Mouse (Mus musculus) embryonic facial prominence, embryonic 11.5 days (tissue): Measurements from ENCODE around the gene Trpm4. TPM values are rescaled to one million over a fixed set of nuclear protein-coding genes. Genes with fewer than 3 reads are reported as not detected.
A peak's percentile ranks its signal among the peaks of the same experiment; 100 is the strongest.

ENCODE experiments used
- ATAC-seq: fragments of 200-750 bp; cut with Nextera tagmentation; replicated peaks from 2 replicates; pipeline ENCODE4 v1.8.0; 2017; ENCODE audit warnings: low read depth; ENCODE audit not compliant: insufficient number of reproducible peaks, low FRiP score, low TSS enrichment
- DNase-seq: peaks from one replicate; pipeline ENCODE4 v3.0.0-alpha.2; 2015; ENCODE audit warnings: low spot score
- H3K27ac ChIP-seq: fragments of 300-500 bp; sonication (generic); replicated peaks from 2 replicates; pipeline ENCODE4 v1.5.1; 2014; ENCODE audit warnings: mild to moderate bottlenecking, low read depth, low read length, control low read depth
- H3K27me3 ChIP-seq: fragments of 300-500 bp; sonication (generic); 2 replicates; pipeline ENCODE4 v1.6.1; 2014; ENCODE audit warnings: mild to moderate bottlenecking, low read length, moderate library complexity, mixed read lengths; ENCODE audit not compliant: control insufficient read depth, insufficient read depth
- H3K36me3 ChIP-seq: fragments of 300-500 bp; sonication (generic); replicated peaks from 2 replicates; pipeline ENCODE4 v1.6.1; 2014; ENCODE audit warnings: low read depth, mild to moderate bottlenecking, low read length, moderate library complexity, mixed read lengths; ENCODE audit not compliant: control insufficient read depth, insufficient read depth
- H3K4me1 ChIP-seq: fragments of 300-500 bp; sonication (generic); 2 replicates; pipeline ENCODE4 v1.6.1; 2014; ENCODE audit warnings: low read length, mixed read lengths; ENCODE audit not compliant: control insufficient read depth, insufficient read depth
- H3K4me2 ChIP-seq: fragments of 300-500 bp; sonication (generic); 2 replicates; pipeline ENCODE4 v1.6.1; 2014; ENCODE audit warnings: low read depth, mild to moderate bottlenecking, control low read depth, low read length, moderate library complexity
- H3K4me3 ChIP-seq: fragments of 300-500 bp; sonication (generic); 2 replicates; pipeline ENCODE4 v1.5.1; 2014; ENCODE audit warnings: low read depth, low read length, control low read depth
- H3K9ac ChIP-seq: fragments of 300-500 bp; sonication (generic); replicated peaks from 2 replicates; pipeline ENCODE4 v1.6.1; 2014; ENCODE audit warnings: mild to moderate bottlenecking, control low read depth, low read length
- H3K9me3 ChIP-seq: fragments of 300-500 bp; sonication (generic); replicated peaks from 2 replicates; pipeline ENCODE4 v1.6.1; 2016; ENCODE audit warnings: mild to moderate bottlenecking, low read length, inconsistent platforms, mixed read lengths; ENCODE audit not compliant: control insufficient read depth
- WGBS: fragments of 180-500 bp; shearing (Covaris S2); extraction: QIAGEN DNeasy Blood & Tissue Kit; methylation state at CpG from one replicate; pipeline ENCODE4 v1.1.7; 2014; 5-methylcytosine and 5-hydroxymethylcytosine counted together
- polyA plus RNA-seq: library from polyadenylated mRNA; unstranded; fragments of >200 nt; fragmentation: Nextera tagmentation; extraction: Ambion mirVana; gene quantifications from 2 replicates; pipeline ENCODE4 v1.2.1, GENCODE M21; 2014

Gene Trpm4
- polyA plus RNA-seq, 1 experiment from 2014 or later = 7.2 TPM

GRCm38 (mm10) chr7:45335056-45335455, 1.5 kb upstream of the Trpm4 start, which contains the start of gene Hrc:
TSS of gene Hrc (plus strand) at chr7:45335290.
- Histone ChIP-seq H3K4me2 (no peak within 1 kb of the TSS; the same call in 1 of the 2 replicates), H3K4me1 (peaks cover 2% of the 10 kb centered on the region), H3K27ac (no peak within 1 kb of the TSS), H3K36me3 (no peaks in the 10 kb centered on the region), H3K9ac (no peak within 1 kb of the TSS), H3K4me3 (no peak within 1 kb of the TSS), H3K27me3 (0 out of 2 replicates have a peak, but pooled peaks cover 3% of the 10 kb centered on the region), H3K9me3 (no peaks in the 10 kb centered on the region)
- WGBS = 24% methylated on average over 5 of the region's 5 CpGs
- DNase-seq (no peak), ATAC-seq (no peak)

DNA sequence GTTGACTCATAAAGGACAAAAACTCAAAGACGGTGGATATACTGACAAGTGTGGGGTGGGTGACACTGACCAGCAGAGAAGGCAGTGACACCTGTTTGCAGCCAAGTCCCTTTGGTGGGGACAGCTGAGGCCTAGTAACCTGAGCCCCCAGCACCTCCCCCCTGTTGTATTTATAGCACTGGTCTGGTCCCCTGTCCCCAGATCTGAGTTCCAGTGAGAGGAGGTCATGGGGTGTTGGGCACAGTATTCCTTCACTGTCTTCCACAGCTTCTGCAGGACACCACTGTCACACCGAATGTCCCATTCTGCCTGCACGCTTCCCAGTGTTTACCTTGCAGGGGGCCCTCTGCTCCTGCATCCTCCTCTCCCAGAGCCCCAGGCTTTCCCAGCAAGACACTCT, 1.0 kb upstream of the Trpm4 start:
- no peak overlapping the region for H3K9ac ChIP-seq
- H3K4me1 ChIP-seq = peaks cover 2% of the 10 kb centered on the region
- H3K4me2 ChIP-seq = no peak overlapping the region
- H3K27me3 ChIP-seq = 0 out of 2 replicates have a peak, but pooled peaks cover 3% of the 10 kb centered on the region
- no peak overlapping the region for H3K27ac ChIP-seq
- H3K4me3 ChIP-seq = no peak overlapping the region
- no peaks in the 10 kb centered on the region for H3K9me3 ChIP-seq
- H3K36me3 ChIP-seq = no peaks in the 10 kb centered on the region
- ATAC-seq = no peak
- DNase-seq = no peak
- 19% methylated on average over 3 of the region's 3 CpGs for WGBS

DNA sequence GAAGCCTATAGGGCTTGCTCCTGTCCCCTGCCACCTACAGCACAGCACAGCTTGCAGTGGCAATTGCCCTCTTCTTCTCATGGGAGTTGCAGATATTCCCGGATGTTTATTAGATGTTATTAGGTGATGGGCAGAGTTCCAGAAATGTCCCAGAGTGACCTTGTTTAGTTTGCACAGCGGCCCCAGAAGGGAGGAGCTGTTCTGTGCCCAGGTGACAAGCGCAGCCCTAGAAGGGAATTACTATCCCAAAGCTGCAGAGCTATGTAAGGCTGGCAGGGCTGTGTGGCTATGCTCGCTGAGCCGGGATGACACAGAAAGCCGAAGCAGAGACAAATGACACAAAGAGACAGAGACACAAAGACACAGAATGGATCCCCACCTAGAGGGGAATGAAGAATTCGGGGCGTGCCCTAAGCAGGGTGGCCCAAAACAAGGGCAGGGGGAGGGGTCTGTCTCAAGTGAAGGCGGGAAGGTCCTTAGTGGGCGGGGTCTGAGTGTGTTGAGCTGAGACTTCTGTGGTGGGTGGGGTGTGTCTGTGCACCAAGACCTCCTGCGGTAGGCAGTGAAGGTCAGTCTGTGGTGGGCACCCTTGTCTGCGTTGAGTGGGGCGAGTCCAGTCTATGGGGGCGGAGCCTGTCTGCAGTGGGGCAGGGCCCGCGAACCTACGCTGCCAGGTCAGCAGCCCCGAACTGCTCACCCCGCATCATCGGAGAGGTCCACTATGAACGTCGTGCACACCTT, 725 bp downstream of the Trpm4 start:
- WGBS = 2% methylated on average over 22 of the region's 22 CpGs
- H3K4me1 ChIP-seq = peaks cover 2% of the 10 kb centered on the region
- peak overlapping the region; percentile 72 for H3K9ac ChIP-seq
- H3K4me2 ChIP-seq = peak overlapping the region; percentile 91
- ATAC-seq (peak; percentile 76), DNase-seq (peak; percentile 79)
- peak overlapping the region; percentile 64 for H3K4me3 ChIP-seq
- H3K27ac ChIP-seq = 0 out of 2 replicates have a peak overlapping the region, but pooled peaks have one; percentile 35
- H3K9me3 ChIP-seq = no peaks in the 10 kb centered on the region
- 0 out of 2 replicates have a peak, but pooled peaks cover 3% of the 10 kb centered on the region for H3K27me3 ChIP-seq
- no peaks in the 10 kb centered on the region for H3K36me3 ChIP-seq

DNA sequence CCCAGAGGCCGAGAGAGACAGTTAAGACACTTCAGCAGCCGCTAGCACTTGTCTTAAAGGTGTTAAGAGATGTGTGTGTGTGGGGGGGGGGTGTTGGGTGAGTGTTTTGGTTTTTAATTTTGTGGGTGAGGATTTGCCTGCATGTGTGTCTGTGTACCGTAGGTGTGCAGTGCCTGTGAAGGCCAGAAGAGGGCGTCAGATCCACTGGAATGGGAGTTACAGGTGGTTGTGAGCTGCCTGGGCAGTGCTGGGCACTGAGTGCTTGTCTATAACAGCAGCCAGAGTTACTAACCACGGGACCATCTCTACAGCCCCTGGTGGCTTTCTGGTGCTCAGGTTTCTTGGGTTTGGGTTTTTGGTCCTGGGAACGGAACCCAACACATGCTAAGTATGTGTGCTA, 2.1 kb downstream of the Trpm4 start:
- DNase-seq (no peak), ATAC-seq (no peak)
- 84% methylated on average over 6 of the region's 6 CpGs for WGBS

DNA sequence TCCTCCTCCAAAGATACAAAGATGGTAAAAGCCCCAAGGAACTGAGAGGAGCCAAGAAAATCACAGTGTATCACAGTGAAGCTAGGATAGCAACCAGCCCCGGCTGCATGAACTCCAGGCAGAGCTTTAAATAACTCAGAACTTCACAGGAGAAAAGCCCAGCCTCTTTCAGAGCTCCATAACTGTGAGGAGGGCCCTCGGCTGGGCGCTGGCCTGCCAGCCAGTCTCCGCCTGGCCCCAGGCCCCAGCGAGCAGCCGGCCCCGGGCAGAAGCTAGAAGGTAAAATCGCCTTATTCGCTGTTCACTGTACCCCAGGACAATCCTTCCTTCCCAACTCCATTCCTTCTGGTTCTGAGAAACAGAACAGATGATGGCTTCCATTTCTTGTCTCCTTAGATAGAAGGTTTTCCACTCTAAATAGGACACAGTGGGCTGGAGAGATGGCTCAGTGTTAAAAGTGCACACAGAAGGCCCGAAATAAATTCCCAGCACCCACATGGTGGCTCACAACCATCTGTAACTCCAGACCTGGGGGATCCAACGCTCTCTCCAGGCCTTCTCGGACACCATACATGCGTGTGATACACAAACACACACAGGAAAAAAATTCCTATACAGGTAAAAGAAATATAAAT, 4.6 kb downstream of the Trpm4 start:
- H3K4me2 ChIP-seq = no peak overlapping the region
- H3K4me1 ChIP-seq = no peaks in the 10 kb centered on the region; the same call in 1 of the 2 replicates
- no peak overlapping the region for H3K9ac ChIP-seq
- no peaks in the 10 kb centered on the region for H3K36me3 ChIP-seq
- no peaks in the 10 kb centered on the region for H3K9me3 ChIP-seq
- DNase-seq = no peak
- no peaks in the 10 kb centered on the region for H3K27me3 ChIP-seq
- no peak for ATAC-seq
- no peak overlapping the region for H3K4me3 ChIP-seq
- WGBS = 77% methylated on average over 13 of the region's 13 CpGs
- no peak overlapping the region for H3K27ac ChIP-seq

More for the DNA sequence above, 2.1 kb downstream of the Trpm4 start:
- Histone ChIP-seq H3K4me3 (no peak overlapping the region), H3K9me3 (no peaks in the 10 kb centered on the region), H3K4me2 (no peak overlapping the region), H3K4me1 (peaks cover 2% of the 10 kb centered on the region), H3K27ac (no peak overlapping the region), H3K9ac (no peak overlapping the region), H3K36me3 (no peaks in the 10 kb centered on the region), H3K27me3 (no peaks in the 10 kb centered on the region)

- Histone ChIP-seq H3K4me1 (no peaks in the 10 kb centered on the region), H3K27me3 (no peaks in the 10 kb centered on the region)
Measured at GRCm38 (mm10) chr7:45325800-45326199, 7.8 kb downstream of the Trpm4 start.

GRCm38 (mm10) chr7:45323069-45323468, 10.5 kb downstream of the Trpm4 start:
- ATAC-seq (no peak), DNase-seq (no peak)
- Histone ChIP-seq H3K4me3 (no peak overlapping the region), H3K27me3 (no peaks in the 10 kb centered on the region), H3K9me3 (no peaks in the 10 kb centered on the region), H3K4me2 (no peak overlapping the region), H3K4me1 (no peaks in the 10 kb centered on the region), H3K27ac (no peak overlapping the region), H3K36me3 (no peaks in the 10 kb centered on the region), H3K9ac (no peak overlapping the region)
- WGBS = 86% methylated on average over 5 of the region's 5 CpGs

More at GRCm38 (mm10) chr7:45325800-45326199, 7.8 kb downstream of the Trpm4 start:
- H3K9me3 ChIP-seq = no peaks in the 10 kb centered on the region
- ATAC-seq (no peak), DNase-seq (no peak)
- H3K4me3 ChIP-seq = no peak overlapping the region
- no peak overlapping the region for H3K4me2 ChIP-seq
- no peak overlapping the region for H3K27ac ChIP-seq
- H3K36me3 ChIP-seq = no peaks in the 10 kb centered on the region
- H3K9ac ChIP-seq = no peak overlapping the region

DNA sequence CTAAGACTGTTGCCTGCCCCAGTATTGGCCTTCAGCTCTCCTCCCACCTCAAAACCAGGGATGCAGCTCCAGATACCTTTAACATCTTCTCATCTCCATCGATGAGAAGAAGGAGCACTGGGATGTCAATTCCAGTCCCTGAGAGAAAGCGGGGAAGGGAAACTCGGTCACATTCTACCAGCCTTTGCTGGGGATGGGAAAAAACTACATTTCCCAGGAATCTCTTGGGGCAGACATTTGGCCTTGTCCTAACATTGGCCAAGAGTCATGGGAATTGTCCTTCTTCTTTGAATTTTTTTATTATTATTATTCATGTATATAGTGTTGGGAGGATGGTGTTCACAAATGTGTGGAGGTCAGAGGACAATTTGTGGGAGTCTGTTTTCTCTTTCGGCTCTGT, 11.3 kb downstream of the Trpm4 start:
- Histone ChIP-seq H3K9me3 (no peaks in the 10 kb centered on the region), H3K4me2 (no peak overlapping the region), H3K27me3 (no peaks in the 10 kb centered on the region), H3K4me3 (no peak overlapping the region), H3K4me1 (no peaks in the 10 kb centered on the region), H3K27ac (no peak overlapping the region), H3K36me3 (no peaks in the 10 kb centered on the region), H3K9ac (no peak overlapping the region)
- WGBS = 84% methylated on average over 4 of the region's 4 CpGs
- DNase-seq (no peak), ATAC-seq (no peak)
